Mouse (Mus musculus) left cerebral cortex, adult 9 months (tissue): ENCODE measurements around the gene Ano10.
"Not testable (repeated sequence)": the region's sequence is repeated elsewhere in the genome, so short reads cannot be mapped to it uniquely, and the experiment has no call there.

ENCODE experiments used
- DNase-seq, 2 experiments: peaks; one replicate each; pipeline ENCODE4 v3.0.0; 2022; ENCODE audit warnings: low spot score in 2 of 2

The Ano10 gene

DNA sequence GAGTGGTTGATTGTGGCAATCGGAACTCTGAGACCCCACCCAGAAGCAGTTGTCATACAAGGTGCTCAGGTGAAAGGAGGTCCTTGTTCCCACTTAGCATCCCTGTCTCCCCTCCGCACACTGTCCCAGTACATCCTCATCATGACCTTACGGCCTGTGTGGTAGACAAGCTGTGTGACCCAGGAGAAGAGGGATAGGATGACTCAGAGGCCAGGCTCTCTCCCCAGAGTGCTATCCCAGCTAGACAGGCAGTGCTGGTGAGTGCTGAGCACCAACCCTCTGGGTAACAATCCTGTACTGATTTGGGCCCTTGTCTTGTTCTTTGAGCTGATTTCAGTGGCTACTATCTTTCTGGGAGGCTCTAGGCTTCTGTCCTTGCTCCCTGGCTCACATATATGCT, 95.6 kb downstream of the Ano10 start:
- no peak for DNase-seq

DNA sequence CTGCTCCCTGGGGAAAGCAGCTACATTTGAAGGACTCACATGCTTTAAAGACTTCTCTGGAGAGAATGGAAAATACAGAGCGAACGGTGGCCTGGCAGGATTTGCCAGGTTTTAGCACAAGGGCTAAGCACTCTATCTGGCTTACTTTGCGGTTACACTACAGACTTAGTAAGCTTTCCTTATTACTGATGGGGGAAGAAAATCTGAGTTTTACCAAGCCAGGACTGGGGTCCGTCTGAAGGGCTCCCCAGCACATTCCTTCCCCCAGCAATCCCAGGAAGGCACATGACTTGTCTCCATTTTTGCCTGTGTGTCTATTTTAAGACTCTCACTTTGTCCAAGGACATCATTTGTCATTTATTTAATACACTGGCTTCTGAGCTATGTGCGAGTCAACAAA, 97.2 kb downstream of the Ano10 start:
- DNase-seq = no peak

GRCm38 (mm10) chr9:122195042-122195682, 99.1 kb downstream of the Ano10 start:
- no peak for DNase-seq

GRCm38 (mm10) chr9:122193823-122194222, 100.4 kb downstream of the Ano10 start:
- DNase-seq = no peak

GRCm38 (mm10) chr9:122193361-122193760, 100.9 kb downstream of the Ano10 start:
- no peak for DNase-seq

DNA sequence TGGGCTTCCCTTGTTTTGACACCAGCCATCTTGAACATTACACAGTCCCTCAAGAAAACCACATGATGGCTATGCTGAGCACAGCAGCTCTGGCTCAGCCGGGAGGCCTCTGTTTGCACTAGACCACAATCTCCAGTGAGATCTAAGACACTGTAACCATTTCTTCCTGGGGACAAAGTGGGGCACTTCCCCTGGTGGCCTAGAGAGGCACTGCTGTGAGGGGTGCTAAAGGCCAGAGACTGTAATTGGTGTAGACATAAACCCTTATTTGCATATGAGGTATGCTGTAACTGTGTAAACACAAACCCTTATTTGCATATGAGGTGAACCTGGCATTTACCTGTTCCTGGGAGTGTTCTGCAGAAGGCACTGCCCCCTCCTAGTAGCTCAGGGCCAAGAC, 105.5 kb downstream of the Ano10 start:
- DNase-seq = no peak

GRCm38 (mm10) chr9:122187451-122187921, 106.7 kb downstream of the Ano10 start:
- no peak for DNase-seq

- no peak for DNase-seq
These were observed 107.5 kb downstream of the Ano10 start for GRCm38 (mm10) chr9:122186643-122187226.

GRCm38 (mm10) chr9:122185953-122186352, 108.3 kb downstream of the Ano10 start:
- no peak for DNase-seq

DNA sequence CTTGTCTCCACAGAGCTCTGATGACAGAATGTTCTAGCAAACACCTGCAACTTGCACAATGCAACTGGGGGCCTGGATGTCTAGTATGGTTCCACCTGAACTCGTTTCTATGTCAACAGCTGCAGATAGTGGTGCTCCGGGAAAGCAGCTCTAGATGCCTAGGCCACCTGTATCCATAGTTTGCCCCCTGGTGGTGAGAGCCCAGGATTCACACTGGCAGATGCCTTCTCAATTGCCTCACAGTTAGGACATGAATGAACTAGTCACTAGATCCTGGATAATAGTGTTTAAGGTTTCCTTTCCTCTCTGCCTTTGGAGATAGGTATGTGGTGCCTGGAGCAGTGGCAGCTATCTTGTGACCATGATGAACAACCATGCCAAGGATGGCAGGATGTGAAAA, 109.2 kb downstream of the Ano10 start:
- DNase-seq = peak; percentile 48 to 81

DNA sequence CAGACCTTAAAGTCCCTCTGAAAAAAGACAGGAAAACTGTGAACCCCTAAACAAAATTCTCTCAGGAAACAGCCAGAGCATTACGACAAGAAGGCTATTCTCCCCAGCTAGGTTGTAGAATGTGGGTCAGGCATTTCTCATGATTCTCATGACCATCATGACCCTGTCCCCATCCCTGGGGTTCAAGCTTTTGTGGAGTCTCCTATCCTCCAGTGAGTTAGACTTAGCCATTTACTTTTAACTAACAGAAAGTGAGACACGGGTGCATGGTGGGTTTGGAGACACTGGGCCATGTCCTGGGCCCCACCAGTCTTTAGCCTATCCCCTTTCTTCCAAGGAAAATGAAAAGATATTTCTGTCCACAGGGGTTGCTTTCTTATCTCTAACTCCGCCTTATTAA, 109.9 kb downstream of the Ano10 start:
- no peak for DNase-seq

DNA sequence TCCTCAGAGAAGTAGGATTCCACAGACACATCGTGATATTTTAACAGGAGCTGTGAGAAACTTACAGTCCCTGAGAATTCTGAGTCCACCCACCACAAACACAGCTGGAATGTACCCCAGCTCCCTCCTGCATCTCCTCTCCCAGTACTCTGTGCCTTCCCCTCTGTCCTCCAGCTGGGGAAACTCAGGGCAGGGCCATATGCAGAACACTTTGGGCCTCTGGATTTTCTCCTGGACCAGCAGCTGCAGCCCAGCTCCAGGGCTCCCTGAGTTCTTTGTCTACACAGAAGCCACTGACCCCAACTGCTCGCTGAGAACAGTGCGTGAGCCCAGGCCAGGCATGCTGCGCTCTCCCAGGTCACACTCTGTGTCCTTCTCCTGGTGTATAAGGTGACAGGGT, 111.1 kb downstream of the Ano10 start:
- DNase-seq = no peak

DNA sequence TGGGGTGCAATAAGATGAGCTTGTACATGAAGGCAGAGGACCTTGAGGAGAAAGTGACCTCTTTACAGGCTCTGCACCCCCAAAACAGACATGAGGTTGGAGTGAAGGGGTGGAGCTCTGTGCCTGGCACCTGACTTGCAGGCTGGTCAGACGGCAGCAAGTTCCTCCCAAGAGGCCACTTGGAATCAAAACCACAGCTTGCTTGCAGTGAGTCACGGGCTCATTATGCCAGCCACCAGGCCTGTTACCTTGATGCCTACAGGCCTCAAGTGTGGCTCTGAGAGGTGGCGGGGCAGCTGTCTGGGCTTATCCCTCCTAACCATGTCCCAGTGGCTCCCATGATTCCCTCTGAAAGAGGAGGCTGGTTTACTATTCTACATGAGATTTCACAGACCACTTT, 114.1 kb downstream of the Ano10 start:
- no peak for DNase-seq

- DNase-seq = no peak
These were observed 115.8 kb downstream of the Ano10 start for GRCm38 (mm10) chr9:122178427-122178826.

DNA sequence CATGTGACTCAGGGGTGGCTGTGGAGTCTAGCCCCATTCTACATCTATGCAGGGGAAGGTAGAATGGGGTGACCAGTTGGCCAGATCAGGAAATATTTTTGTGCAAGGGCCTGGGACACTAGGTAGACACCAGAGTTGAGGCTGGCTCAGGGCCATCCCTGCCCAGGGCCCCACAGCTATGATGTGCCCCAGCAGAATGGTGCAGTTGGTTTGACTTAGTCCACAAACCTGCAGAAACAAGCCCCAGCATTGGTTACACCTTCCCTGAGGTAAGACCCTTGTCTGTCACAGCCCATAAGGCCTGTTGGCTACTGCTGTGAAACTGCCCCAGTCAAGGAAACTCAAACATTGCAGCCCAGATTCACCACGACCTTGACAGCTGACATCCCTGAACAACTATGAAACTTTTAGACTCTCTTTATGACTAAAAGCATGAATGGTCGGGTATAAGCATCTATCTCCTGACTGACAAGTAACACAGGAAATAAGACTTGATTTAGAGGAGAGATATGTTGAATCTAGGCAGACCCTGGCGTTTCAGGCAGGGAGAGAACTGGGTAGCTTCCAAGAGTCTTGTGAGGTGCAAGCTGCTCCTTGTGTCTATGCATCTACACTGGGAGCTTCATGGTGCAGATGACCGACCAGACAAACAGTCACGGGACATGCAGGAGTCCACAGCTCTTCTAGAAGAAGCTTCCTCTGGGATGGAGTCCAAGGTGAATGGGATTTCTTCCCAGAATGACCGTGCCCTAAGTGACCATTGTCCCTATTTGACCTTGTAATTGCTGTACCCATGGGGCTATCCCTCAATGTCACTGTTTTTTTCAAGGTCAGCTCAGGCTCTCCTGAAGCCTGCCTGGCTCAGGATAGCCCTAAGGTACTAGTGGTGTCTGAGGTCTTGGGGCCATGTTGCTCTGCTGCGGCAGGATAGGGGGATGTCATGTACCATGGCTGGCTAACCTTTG, 116.7 kb downstream of the Ano10 start:
- DNase-seq = no peak

GRCm38 (mm10) chr9:122174723-122175122, 119.5 kb downstream of the Ano10 start:
- DNase-seq = no peak

GRCm38 (mm10) chr9:122173405-122174233, 120.6 kb downstream of the Ano10 start:
- no peak for DNase-seq

DNA sequence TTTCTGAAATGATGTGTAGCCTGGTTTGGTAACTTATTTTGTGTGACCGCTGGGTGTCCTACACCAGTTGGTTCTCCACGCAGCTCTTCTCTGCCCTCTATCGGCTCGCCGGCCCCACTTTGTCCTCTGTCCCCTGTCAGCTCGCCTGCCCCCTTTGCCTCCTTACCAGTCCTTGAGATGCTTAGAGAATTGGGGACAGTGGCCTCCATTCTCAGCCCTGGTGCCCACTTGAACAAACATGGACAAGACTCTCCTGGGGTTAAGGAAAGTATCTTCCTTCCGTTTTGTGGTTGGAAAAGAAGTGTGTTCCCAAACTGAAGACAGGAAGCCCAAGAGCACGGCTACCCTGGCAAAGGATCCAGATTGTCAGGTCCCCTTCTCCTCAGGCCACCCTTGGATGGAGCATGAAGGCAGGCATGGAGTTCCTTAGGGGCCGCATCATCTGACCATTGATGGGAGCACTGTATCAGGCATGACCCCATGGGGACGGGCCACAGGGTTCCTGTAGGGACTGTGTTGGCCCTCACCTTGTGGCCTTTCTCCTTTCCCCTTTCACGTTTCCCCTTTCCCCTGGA, 121.5 kb downstream of the Ano10 start:
- DNase-seq = no peak

DNA sequence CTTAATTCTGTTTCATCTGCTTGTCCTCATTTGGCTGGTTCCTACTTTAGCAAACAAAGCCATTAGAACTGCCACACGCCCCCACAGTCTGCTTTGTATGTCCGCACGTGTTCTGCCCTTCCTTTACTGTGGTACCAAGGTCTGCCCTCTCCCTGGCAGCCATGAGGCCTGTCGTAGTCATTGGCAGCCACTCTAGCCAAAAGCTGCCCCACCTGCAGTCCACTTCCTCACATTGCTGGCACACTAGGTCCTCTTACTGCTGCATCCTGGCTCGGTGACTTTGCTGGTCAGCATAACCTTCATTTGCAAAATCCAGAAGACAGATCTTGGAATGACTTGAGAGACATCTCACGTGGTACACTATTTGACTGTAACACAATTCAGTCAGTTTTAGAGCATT, 124.3 kb downstream of the Ano10 start:
- no peak for DNase-seq

DNA sequence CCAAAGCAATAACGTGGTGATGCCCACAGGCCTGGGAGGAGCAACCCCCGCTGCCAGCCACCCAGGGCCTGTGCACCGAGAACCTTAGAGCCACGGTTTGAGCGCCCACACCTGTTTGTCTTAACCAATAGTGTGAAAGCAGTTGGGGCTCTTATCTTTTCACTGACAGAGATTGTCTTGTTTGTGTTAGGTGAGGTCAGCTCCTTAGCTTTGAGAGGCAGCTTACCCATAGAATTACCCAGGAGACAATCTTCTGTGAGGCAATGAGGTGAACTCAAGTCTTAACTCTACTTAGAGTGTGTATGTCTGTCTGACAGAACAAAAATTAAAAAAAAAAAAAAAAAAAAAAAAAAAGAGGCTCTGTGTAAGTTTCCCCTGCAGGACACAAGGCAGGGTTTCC, 126.5 kb downstream of the Ano10 start:
- not testable (repeated sequence) for DNase-seq

- DNase-seq = no peak
These were observed 129.7 kb downstream of the Ano10 start for GRCm38 (mm10) chr9:122164535-122164934.
